Mouse (Mus musculus): ENCODE measurements around the gene Arhgap23.

DNA sequence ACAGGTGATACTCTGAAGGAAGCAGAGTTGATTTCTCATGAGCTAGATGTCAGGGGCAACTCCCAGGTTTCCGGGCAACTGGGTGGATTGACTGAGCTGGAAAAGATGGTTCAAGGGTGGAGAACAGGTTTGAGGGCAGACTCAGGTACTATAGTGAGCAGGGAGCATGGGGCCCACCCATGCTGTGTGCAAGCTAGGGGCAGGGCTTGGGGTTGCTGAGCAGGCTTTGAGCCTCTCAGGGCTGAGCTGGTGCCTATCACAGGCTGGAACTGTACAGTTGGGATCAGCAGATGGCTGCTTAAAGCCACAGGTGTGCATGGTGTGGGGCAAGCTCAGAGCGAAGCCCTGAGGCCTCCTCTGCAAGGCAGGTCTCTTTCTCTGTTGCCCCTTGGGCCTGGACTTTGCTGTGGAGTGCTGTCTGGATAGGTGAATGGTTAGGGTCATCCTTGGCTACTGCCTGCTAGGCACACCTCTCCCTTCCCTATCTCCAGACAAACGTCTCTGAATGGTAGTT lies 46.0 kb downstream of the Arhgap23 start:
- TF ChIP-seq CTCF (IDR thresholded peaks at IDR 0.05), result no peak
- no peak for TF ChIP-seq EP300 (IDR thresholded peaks at IDR 0.05)
